Mouse (Mus musculus): ENCODE measurements around the gene Mucl3. TPM values are rescaled to one million over a fixed set of nuclear protein-coding genes. Genes with fewer than 3 reads are reported as not detected.

Gene Mucl3
- polyA plus RNA-seq, 1 experiment from 2014 or later, result 0.15 TPM

GRCm38 (mm10) chr17:35588387-35588786 lies 55.1 kb downstream of the Mucl3 start:
- WGBS, result 46% methylated on average over 4 of the region's 4 CpGs
- no peak overlapping the region for H3K27ac ChIP-seq (ENCODE audit: low read depth, low read length)
- H3K4me3 ChIP-seq (ENCODE audit: low read length), result no peak overlapping the region
- no peak for ATAC-seq (ENCODE audit: low FRiP score, low TSS enrichment)
- H3K27me3 ChIP-seq (ENCODE audit: control insufficient read depth, insufficient read depth, low read length), result no peaks in the 10 kb centered on the region
- no peak overlapping the region for H3K9ac ChIP-seq (ENCODE audit: low read depth, low read length)
- no peaks in the 10 kb centered on the region; the same call in 1 of the 2 replicates for H3K4me1 ChIP-seq (ENCODE audit: control insufficient read depth, insufficient read depth, low read length)
- H3K36me3 ChIP-seq (ENCODE audit: control insufficient read depth, insufficient read depth, low read length), result no peaks in the 10 kb centered on the region
- no peak overlapping the region for H3K4me2 ChIP-seq (replicated peaks; ENCODE audit: low read depth, low read length)
- no peaks in the 10 kb centered on the region for H3K9me3 ChIP-seq (ENCODE audit: control insufficient read depth, low read length)

GRCm38 (mm10) chr17:35587291-35587690 lies 56.2 kb downstream of the Mucl3 start:
- Histone ChIP-seq H3K9ac (ENCODE audit: low read depth, low read length) (no peak overlapping the region), H3K4me1 (ENCODE audit: control insufficient read depth, insufficient read depth, low read length) (no peaks in the 10 kb centered on the region; the same call in 1 of the 2 replicates), H3K4me2 (replicated peaks; ENCODE audit: low read depth, low read length) (no peak overlapping the region), H3K36me3 (ENCODE audit: control insufficient read depth, insufficient read depth, low read length) (no peaks in the 10 kb centered on the region), H3K27ac (ENCODE audit: low read depth, low read length) (no peak overlapping the region), H3K4me3 (ENCODE audit: low read length) (no peak overlapping the region), H3K9me3 (ENCODE audit: control insufficient read depth, low read length) (no peaks in the 10 kb centered on the region), H3K27me3 (ENCODE audit: control insufficient read depth, insufficient read depth, low read length) (no peaks in the 10 kb centered on the region)
- 78% methylated on average over 1 of the region's 1 CpGs for WGBS
- no peak for ATAC-seq (ENCODE audit: low FRiP score, low TSS enrichment)

Other genes with a start within 250 kb of the Mucl3 start
- gene H2-Q6, start 218.8 kb downstream of the Mucl3 start, polyA plus RNA-seq (2014; fragmentation: Nextera tagmentation; extraction: Ambion mirVana), result 2.2 and 2.8 TPM in 2 replicates
- gene H2-Q7, start 204.5 kb downstream of the Mucl3 start, polyA plus RNA-seq (2014; fragmentation: Nextera tagmentation; extraction: Ambion mirVana), result 11.6 and 15.4 TPM in 2 replicates
- 0.26 and 0.39 TPM in 2 replicates for gene H2-Q10, start 173.6 kb downstream of the Mucl3 start, polyA plus RNA-seq (2014; fragmentation: Nextera tagmentation; extraction: Ambion mirVana)
- not detected in 2 replicates for gene Pou5f1, start 137.7 kb downstream of the Mucl3 start, polyA plus RNA-seq (2014; fragmentation: Nextera tagmentation; extraction: Ambion mirVana)
- gene Tcf19, start 126.9 kb downstream of the Mucl3 start, polyA plus RNA-seq (2014; fragmentation: Nextera tagmentation; extraction: Ambion mirVana), result 67.8 and 68.1 TPM in 2 replicates
- 10.3 and 19.1 TPM in 2 replicates for gene Cchcr1, start 126.6 kb downstream of the Mucl3 start, polyA plus RNA-seq (2014; fragmentation: Nextera tagmentation; extraction: Ambion mirVana)
- gene Psors1c2, start 110.5 kb downstream of the Mucl3 start, polyA plus RNA-seq (2014; fragmentation: Nextera tagmentation; extraction: Ambion mirVana), result 0.79 and 0.80 TPM in 2 replicates
- gene Cdsn, start 91.6 kb downstream of the Mucl3 start, polyA plus RNA-seq (2014; fragmentation: Nextera tagmentation; extraction: Ambion mirVana), result not detected in 2 replicates
- not detected in 2 replicates for gene 2300002M23Rik, start 76.2 kb downstream of the Mucl3 start, polyA plus RNA-seq (2014; fragmentation: Nextera tagmentation; extraction: Ambion mirVana)
- gene Sfta2, start 42.1 kb downstream of the Mucl3 start, polyA plus RNA-seq (2014; fragmentation: Nextera tagmentation; extraction: Ambion mirVana), result 3.3 and 4.2 TPM in 2 replicates
- gene Gm9573, start 17.1 kb downstream of the Mucl3 start, polyA plus RNA-seq (2014; fragmentation: Nextera tagmentation; extraction: Ambion mirVana), result not detected in 2 replicates
- 9.5 and 16.8 TPM in 2 replicates for gene Vars2, start 23.9 kb upstream of the Mucl3 start, polyA plus RNA-seq (2014; fragmentation: Nextera tagmentation; extraction: Ambion mirVana)
- 50.7 and 56.7 TPM in 2 replicates for gene Gtf2h4, start 30.0 kb upstream of the Mucl3 start, polyA plus RNA-seq (2014; fragmentation: Nextera tagmentation; extraction: Ambion mirVana)
- gene Ddr1, start 60.9 kb upstream of the Mucl3 start, polyA plus RNA-seq (2014; fragmentation: Nextera tagmentation; extraction: Ambion mirVana), result 34.6 and 52.0 TPM in 2 replicates
- gene Ier3, start 178.0 kb upstream of the Mucl3 start, polyA plus RNA-seq (2014; fragmentation: Nextera tagmentation; extraction: Ambion mirVana), result 6.8 and 7.7 TPM in 2 replicates
- 35.9 and 36.1 TPM in 2 replicates for gene Flot1, start 179.5 kb upstream of the Mucl3 start, polyA plus RNA-seq (2014; fragmentation: Nextera tagmentation; extraction: Ambion mirVana)
- 1,061 and 1,103 TPM in 2 replicates for gene Tubb5, start 194.6 kb upstream of the Mucl3 start, polyA plus RNA-seq (2014; fragmentation: Nextera tagmentation; extraction: Ambion mirVana)
- 13.1 and 16.5 TPM in 2 replicates for gene Mdc1, start 197.8 kb upstream of the Mucl3 start, polyA plus RNA-seq (2014; fragmentation: Nextera tagmentation; extraction: Ambion mirVana)
- 53.2 and 65.2 TPM in 2 replicates for gene Nrm, start 217.6 kb upstream of the Mucl3 start, polyA plus RNA-seq (2014; fragmentation: Nextera tagmentation; extraction: Ambion mirVana)
- 19.1 and 21.1 TPM in 2 replicates for gene Ppp1r18, start 221.9 kb upstream of the Mucl3 start, polyA plus RNA-seq (2014; fragmentation: Nextera tagmentation; extraction: Ambion mirVana)
- 37.8 and 50.0 TPM in 2 replicates for gene Dhx16, start 236.1 kb upstream of the Mucl3 start, polyA plus RNA-seq (2014; fragmentation: Nextera tagmentation; extraction: Ambion mirVana)